Mouse (Mus musculus): Measurements from ENCODE around the gene Slc7a7.
"Not testable (repeated sequence)": the region's sequence is repeated elsewhere in the genome, so short reads cannot be mapped to it uniquely, and the experiment has no call there.

Gene Slc7a7

DNA sequence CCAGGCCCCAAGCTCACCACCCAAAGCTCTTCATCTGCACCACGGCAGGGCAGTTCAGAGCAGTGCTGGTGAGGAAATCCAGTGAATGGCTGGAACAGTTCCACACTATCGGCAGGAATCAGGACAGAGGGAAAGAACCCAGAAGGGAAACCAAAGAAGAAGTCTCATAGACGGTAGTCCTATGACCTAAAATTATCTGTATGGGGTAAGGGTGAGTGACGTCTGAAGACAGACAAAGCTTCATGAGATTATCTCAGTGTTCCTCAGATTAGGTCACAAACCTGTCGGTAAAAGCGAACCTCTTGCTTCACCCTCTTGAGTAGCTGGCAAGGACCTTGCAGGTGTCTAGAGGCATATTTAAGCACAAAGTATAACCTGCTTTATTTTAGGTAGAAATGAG, 40.4 kb downstream of the Slc7a7 start:
- DNase-seq (ENCODE audit: low spot score in 2 of 2), result no peak

GRCm38 (mm10) chr14:54375916-54376315, 41.7 kb downstream of the Slc7a7 start:
- peak; percentile 14 to 41 for DNase-seq (ENCODE audit: low spot score in 2 of 2)

DNA sequence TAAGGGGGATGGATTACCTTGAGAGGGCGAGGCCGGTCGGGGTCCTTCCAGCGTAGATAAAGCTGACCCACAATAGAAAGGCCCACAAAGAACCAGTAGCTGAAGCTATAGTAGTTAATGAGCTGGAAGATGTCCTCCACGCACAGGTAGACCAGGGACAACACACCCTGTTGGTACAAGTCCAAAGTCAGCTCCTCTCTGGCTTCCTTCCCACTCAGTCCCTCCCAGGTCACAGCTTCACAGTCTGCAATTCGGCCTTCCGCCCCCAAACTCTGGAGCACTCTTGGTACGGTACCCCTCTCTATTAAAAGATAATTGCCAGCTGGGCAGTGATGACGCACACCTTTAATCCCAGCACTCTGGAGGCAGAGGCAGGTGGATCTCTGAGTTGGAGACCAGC, 44.7 kb downstream of the Slc7a7 start:
- no peak for DNase-seq (ENCODE audit: low spot score in 2 of 2)

DNA sequence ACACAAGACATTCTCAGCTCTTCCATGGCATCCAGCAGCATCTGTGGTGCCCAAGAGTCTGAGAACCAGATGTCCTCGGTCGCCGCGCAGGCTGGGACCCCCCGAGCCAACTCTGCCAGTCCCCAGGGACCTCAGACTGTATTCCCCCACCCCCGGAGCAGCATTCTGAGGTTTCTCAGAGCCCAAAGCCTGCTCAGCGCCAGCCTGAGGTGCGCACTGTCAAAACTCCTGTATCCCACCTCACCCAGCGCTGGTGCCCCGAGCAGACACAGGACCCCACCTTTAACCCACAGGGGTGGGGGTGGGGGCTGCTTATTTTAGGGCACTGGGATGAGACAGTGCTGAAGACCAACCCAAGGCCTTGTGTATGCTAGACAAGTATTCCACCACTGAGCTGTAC, 46.1 kb downstream of the Slc7a7 start:
- no peak for DNase-seq (ENCODE audit: low spot score in 2 of 2)

GRCm38 (mm10) chr14:54370595-54370994, 47.0 kb downstream of the Slc7a7 start:
- DNase-seq (ENCODE audit: low spot score in 2 of 2), result no peak

DNA sequence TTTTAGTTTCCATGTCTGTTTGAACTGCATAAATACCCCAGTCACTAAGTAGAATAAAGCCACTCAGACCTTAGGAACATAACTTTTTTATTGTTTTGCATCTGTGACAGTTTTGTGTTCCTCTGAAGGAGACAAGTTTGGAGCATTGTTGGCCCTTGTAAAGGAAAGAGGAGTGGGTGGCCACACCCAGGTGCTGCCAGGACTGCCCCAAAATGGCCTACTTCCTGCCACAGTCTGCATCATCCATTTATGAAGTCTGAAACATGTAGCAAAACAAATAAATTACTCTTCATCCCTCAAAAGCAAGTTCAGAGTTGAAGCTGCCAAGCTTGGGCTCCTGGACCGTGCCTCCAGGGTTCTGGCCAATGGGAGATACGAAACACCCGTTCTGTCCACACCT, 48.2 kb downstream of the Slc7a7 start:
- DNase-seq (ENCODE audit: low spot score in 2 of 2), result no peak

DNA sequence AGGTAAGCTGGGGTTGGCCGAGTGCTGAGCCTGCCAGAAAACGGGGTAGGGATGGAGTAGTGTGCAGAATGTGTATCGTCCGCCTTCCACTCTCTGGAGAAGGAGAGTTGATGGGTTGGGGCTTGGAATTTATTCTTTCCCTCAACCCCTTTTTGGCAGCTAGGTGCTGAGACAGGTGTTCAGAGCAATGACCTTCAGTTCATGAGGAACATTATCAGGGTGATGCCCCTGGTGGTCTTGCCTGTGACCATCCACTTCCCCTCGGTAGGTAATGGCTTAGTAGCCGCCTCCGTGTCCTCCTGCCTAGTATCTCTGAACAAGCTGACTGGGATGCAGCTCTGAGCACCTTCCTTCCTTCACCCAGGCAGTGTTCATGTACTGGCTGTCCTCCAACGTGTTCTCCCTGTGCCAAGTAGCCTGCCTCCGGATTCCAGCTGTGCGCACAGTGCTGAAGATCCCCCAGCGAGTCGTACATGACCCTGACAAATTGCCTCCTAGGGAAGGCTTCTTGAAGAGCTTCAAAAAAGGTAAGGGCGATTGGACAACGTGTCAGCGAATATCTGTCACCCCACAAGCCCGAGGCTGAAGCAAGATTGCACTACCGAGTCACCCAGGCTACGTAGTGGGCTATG, 50.0 kb downstream of the Slc7a7 start:
- DNase-seq (ENCODE audit: low spot score in 2 of 2), result no peak

- no peak for DNase-seq (ENCODE audit: low spot score in 2 of 2)
These were observed 51.0 kb downstream of the Slc7a7 start for GRCm38 (mm10) chr14:54366581-54366980.

DNA sequence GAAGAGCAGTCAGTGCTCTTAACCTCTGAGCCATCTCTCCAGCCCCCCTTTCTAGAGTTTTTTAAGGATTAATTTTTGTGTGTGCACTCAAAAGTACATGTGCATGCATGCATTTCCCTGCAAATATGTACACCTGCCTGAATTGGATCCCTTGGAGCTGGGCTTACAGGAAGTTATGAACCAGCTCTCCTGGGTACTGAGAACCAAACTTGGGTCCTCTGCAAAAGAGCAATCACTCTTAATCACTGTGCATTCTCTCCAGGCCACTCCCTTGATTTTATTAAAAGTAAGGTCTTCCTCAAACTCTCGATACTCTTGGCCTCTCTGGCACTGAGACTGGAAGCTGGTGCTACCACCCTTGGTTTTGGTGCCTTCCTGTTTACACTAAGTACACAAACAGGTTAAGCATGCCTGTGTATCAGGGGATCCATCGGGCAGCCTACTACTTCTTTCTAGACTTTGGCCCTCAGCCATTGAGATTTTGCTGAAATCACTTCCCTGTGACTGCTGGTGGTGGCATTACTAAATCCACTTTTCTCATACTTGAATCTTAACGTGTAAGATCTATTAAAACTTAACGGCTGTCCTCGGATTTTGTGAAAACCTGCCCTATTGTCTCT, 52.4 kb downstream of the Slc7a7 start:
- no peak for DNase-seq (ENCODE audit: low spot score in 2 of 2)

DNA sequence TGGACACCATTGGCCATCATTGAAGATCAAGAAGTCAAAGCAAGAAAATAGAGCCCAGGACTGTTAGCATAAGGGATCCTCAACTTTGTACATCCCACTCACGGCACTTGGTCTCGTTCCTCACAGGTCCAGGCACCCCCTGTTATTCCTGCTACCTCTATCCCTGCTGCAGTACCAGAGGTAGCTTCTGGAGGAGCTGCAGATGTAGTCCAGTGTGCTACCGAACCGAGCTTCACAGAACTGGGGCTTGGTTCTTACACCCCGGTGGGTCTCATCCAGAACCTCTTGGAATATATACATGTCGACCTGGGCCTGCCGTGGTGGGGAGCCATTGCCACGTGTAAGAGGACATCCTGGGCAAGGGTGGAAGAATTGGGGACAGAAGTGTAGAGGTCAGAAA, 54.4 kb downstream of the Slc7a7 start:
- no peak for DNase-seq (ENCODE audit: low spot score in 2 of 2)

DNA sequence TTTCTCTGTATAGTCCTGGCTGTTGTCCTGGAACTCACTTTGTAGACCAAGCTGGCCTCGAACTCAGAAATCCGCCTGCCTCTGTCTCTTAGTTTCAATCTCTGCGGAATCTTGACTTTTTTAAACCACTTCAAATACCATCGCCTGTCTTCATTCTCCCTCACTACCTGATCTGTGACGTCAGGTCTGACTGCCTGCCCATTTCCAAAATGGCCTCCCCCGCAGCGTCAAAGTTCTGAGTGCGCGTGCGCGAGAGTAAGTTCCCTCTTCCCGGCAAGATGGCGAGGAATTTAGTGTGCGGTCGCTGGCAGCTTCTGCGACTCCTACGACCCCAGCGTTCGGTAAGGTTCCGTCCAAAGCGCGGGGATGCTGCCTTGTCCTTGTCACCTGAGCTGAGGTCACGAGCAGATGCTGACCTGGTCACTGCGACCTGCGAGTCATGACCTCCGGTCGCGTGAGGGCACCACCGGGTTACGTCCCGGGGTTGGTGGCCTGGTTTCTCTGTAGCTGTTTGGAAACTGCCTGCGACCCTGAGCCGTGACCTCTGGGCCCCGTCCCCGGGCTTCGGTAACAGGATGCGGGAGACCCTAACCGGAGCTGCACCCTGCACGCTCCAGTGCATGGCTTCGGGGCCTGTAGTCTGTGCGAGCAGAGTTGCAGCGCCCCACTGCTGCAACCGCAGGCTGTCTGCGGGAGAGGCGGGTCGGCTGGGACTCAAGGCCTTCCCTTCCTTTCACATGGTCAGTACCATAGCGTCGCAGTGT, 56.8 kb downstream of the Slc7a7 start, which contains the start of gene Oxa1l:
Oxa1l (plus strand) TSS at position 258 of the 764 bp plus-strand sequence.
- peak; percentile 94 to 95 for DNase-seq (ENCODE audit: low spot score in 2 of 2)

DNA sequence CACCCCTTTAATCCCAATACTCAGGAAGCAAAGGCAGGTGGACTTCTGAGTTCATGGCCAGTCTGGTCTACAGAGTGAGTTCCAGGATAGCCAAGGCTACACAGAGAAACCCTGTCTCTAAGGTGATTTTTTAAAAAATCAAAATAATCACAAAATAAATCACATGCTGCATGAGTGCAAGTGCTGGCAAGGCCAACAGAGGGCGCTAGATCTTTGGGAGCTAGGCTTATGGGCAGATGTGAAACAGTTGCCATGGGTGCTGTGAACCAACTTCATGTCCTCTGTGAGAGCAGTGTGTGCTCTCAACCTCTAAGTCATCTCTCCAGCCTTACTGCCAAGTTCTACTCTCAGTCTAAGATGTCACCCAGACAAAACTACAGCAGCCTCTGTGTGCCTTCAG, 63.2 kb downstream of the Slc7a7 start:
- DNase-seq (ENCODE audit: low spot score in 2 of 2), result no peak

GRCm38 (mm10) chr14:54352314-54352713, 65.3 kb downstream of the Slc7a7 start:
- DNase-seq (ENCODE audit: low spot score in 2 of 2), result no peak

GRCm38 (mm10) chr14:54350773-54351541, 66.6 kb downstream of the Slc7a7 start:
- peak; percentile 30 to 54 for DNase-seq (ENCODE audit: low spot score in 2 of 2)

DNA sequence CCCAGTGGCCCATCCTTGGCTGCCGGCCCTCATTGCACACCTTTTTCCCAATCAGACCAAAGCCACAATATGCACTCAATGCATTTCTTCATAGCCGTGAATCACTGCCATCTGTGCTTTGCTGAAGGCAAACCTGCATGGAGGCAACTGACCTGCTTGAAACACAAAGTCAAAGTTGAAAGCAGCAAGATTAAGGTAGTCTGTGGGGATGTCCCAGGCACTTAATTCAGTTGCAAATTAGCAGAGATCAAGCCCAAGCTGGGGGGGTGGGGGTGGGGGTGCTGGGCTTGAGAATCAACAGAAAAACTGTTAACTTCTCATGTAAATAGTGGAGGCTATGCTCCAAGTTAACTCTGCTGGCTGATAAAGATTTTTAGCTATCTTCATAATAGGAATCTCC, 75.8 kb downstream of the Slc7a7 start:
- not testable (repeated sequence) for DNase-seq (ENCODE audit: low spot score in 2 of 2)

- DNase-seq (ENCODE audit: low spot score in 2 of 2), result no peak
These were observed 76.7 kb downstream of the Slc7a7 start for GRCm38 (mm10) chr14:54340836-54341235.

DNA sequence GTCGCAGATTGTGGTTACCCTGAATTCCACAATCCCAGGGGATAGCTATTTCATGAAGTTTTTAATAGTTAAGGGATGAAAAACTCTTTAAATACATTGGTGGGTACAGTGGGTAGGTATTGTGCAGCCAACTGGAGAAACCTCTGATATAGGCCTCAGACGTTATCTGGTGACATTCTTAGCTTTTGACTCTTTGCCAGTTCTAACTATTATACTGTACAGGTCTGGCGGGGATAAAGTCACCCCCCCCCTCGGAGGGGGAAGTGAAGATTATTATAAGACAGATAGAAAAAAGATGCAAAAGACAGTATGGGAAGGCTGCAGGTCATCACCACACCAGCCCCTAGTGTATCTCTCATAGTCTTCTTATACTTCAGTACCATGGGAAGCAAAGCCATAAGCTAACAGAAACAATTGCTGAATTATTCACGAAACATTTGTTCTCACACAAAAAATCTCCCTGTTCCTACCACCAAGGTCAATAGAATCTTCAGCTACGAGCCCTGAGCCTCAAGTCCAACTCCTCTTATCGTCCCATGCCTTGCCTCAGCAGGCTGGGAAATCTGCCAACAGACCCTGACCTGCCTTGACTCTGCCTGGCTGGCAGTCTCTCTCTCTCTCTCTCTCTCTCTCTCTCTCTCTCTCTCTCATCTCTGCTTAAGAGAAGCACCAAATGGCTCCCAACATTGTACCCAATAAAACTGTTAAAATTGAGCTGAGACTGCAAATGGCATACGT, 84.0 kb downstream of the Slc7a7 start:
- no peak for DNase-seq (ENCODE audit: low spot score in 2 of 2)

- no peak for DNase-seq (ENCODE audit: low spot score in 2 of 2)
These were observed 85.2 kb downstream of the Slc7a7 start for GRCm38 (mm10) chr14:54332176-54333074.

DNA sequence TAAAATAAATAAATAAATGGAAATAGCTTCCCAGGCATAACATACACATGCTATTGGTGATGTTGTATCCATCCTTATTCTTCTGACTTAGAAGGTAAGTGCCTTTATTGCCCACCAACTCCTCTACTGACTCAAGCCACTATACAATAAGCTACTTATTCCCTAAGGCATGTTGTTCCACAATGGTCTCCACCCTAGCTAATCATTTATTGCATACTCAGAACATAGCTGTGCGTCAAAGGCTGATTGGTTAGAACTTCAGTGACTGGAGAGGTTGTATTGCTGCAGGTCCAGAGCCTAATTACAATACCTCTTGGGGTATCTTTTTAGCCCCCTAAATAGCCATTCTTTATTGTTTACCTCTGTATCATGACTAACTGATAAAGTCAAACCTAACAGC, 86.4 kb downstream of the Slc7a7 start:
- no peak for DNase-seq (ENCODE audit: low spot score in 2 of 2)

GRCm38 (mm10) chr14:54329201-54329600, 88.4 kb downstream of the Slc7a7 start:
- DNase-seq (ENCODE audit: low spot score in 2 of 2), result no peak

All from natural killer cell, adult 2 months (primary cell).